Mouse (Mus musculus) limb, embryonic 14.5 days (tissue): ENCODE results near the gene Zdhhc23. TPM values are rescaled to one million over a fixed set of nuclear protein-coding genes. Genes with fewer than 3 reads are reported as not detected.

ENCODE experiments used
- ATAC-seq: fragments of 200-750 bp; cut with Nextera tagmentation; 2 replicates; pipeline ENCODE4 v1.8.0; 2017; ENCODE audit warnings: low read depth, moderate number of reproducible peaks, moderate TSS enrichment; ENCODE audit not compliant: low FRiP score
- DNase-seq: peaks from one replicate; pipeline ENCODE4 v3.0.0-alpha.2; 2015; ENCODE audit warnings: low spot score
- H3K27ac ChIP-seq: fragments of 300-500 bp; sonication (generic); replicated peaks from 2 replicates; pipeline ENCODE4 v1.5.1; 2014; ENCODE audit warnings: low read depth, mild to moderate bottlenecking, low read length, moderate library complexity, mixed read lengths
- H3K27me3 ChIP-seq: fragments of 300-500 bp; sonication (generic); 2 replicates; pipeline ENCODE4 v1.6.1; 2014; ENCODE audit warnings: low read length, mixed read lengths; ENCODE audit not compliant: control insufficient read depth, insufficient read depth
- H3K36me3 ChIP-seq: fragments of 300-500 bp; sonication (generic); 2 replicates; pipeline ENCODE4 v1.6.1; 2014; ENCODE audit warnings: mild to moderate bottlenecking, low read length, moderate library complexity, mixed read lengths; ENCODE audit not compliant: control insufficient read depth, insufficient read depth
- H3K4me1 ChIP-seq: fragments of 300-500 bp; sonication (generic); 2 replicates; pipeline ENCODE4 v1.6.1; 2014; ENCODE audit warnings: antibody characterized with exemption, low read length, mixed read lengths; ENCODE audit not compliant: control insufficient read depth, insufficient read depth
- H3K4me2 ChIP-seq: fragments of 300-500 bp; sonication (generic); replicated peaks from 2 replicates; pipeline ENCODE4 v1.6.1; 2014; ENCODE audit warnings: low read depth, mild to moderate bottlenecking, low read length, moderate library complexity; ENCODE audit not compliant: severe bottlenecking
- H3K4me3 ChIP-seq: fragments of 300-500 bp; sonication (generic); replicated peaks from 2 replicates; pipeline ENCODE4 v1.5.1; 2014; ENCODE audit warnings: low read length
- H3K9ac ChIP-seq: fragments of 300-500 bp; sonication (generic); 2 replicates; pipeline ENCODE4 v1.6.1; 2014; ENCODE audit warnings: mild to moderate bottlenecking, low read depth, low read length, moderate library complexity; ENCODE audit not compliant: severe bottlenecking
- H3K9me3 ChIP-seq: fragments of 300-500 bp; sonication (generic); 2 replicates; pipeline ENCODE4 v1.6.1; 2016; ENCODE audit warnings: low read length; ENCODE audit not compliant: control insufficient read depth
- POLR2A ChIP-seq: fragments of 200-500 bp; IDR thresholded peaks from 2 replicates; pipeline ENCODE4 v1.8.0; 2012; ENCODE audit warnings: inconsistent platforms, mild to moderate bottlenecking, moderate library complexity, borderline replicate concordance; ENCODE audit not compliant: insufficient read depth, insufficient read length; ENCODE audit errors: extremely low read depth
- WGBS: fragments of 180-500 bp; shearing (Covaris S2); extraction: QIAGEN DNeasy Blood & Tissue Kit; methylation state at CpG from one replicate; pipeline ENCODE4 v1.1.7; 2014; 5-methylcytosine and 5-hydroxymethylcytosine counted together
- polyA plus RNA-seq, 2 experiments: library from polyadenylated mRNA; depleted of rRNA in 1 of 2; stranded (reverse) in 1 of 2; unstranded in 1 of 2; fragments of >200 nt; fragmentation: Nextera tagmentation in 1 of 2; extraction: Ambion mirVana in 1 of 2; gene quantifications; 2 replicates each; pipeline versions ENCODE4 v1.2.1 to v1.2.3; 2012 to 2014

Zdhhc23 gene
- polyA plus RNA-seq, 2 experiments: 0.62 to 0.97 TPM

GRCm38 (mm10) chr16:43926341-43926859 is 53.2 kb downstream of the Zdhhc23 start, which contains the start of gene Qtrt2:
Gene Qtrt2 (minus strand): TSS chr16:43926809.
- no peak within 1 kb of the TSS for H3K4me2 ChIP-seq
- TF ChIP-seq POLR2A: no peak
- no peak within 1 kb of the TSS for H3K9ac ChIP-seq
- no peak for ATAC-seq
- no peaks in the 10 kb centered on the region for H3K27me3 ChIP-seq
- no peaks in the 10 kb centered on the region for H3K4me1 ChIP-seq
- DNase-seq: no peak
- no peaks in the 10 kb centered on the region for H3K9me3 ChIP-seq
- WGBS: 69% methylated on average over 6 of the region's 6 CpGs
- H3K36me3 ChIP-seq: no peaks in the 10 kb centered on the region
- no peak within 1 kb of the TSS for H3K27ac ChIP-seq
- H3K4me3 ChIP-seq: no peak within 1 kb of the TSS

GRCm38 (mm10) chr16:43925846-43926245 is 53.7 kb downstream of the Zdhhc23 start:
- no peak for ATAC-seq
- H3K9ac ChIP-seq: no peak overlapping the region
- H3K9me3 ChIP-seq: no peaks in the 10 kb centered on the region

GRCm38 (mm10) chr16:43925001-43925558 is 54.5 kb downstream of the Zdhhc23 start:
- H3K9me3 ChIP-seq: no peaks in the 10 kb centered on the region
- ATAC-seq (no peak), DNase-seq (no peak)
- no peak overlapping the region for H3K27ac ChIP-seq
- no peak overlapping the region for H3K9ac ChIP-seq
- H3K36me3 ChIP-seq: no peaks in the 10 kb centered on the region
- H3K4me3 ChIP-seq: no peak overlapping the region
- 69% methylated on average over 6 of the region's 6 CpGs for WGBS
- no peak overlapping the region for H3K4me2 ChIP-seq
- no peak for TF ChIP-seq POLR2A
- no peaks in the 10 kb centered on the region for H3K4me1 ChIP-seq
- no peaks in the 10 kb centered on the region for H3K27me3 ChIP-seq

More at GRCm38 (mm10) chr16:43925846-43926245, 53.7 kb downstream of the Zdhhc23 start:
- no peak overlapping the region for H3K4me3 ChIP-seq
- H3K4me2 ChIP-seq: no peak overlapping the region
- no peak for TF ChIP-seq POLR2A
- no peak overlapping the region for H3K27ac ChIP-seq
- DNase-seq: no peak
- 64% methylated on average over 1 of the region's 1 CpGs for WGBS
- H3K36me3 ChIP-seq: no peaks in the 10 kb centered on the region
- no peaks in the 10 kb centered on the region for H3K27me3 ChIP-seq
- H3K4me1 ChIP-seq: no peaks in the 10 kb centered on the region

- no peaks in the 10 kb centered on the region for H3K27me3 ChIP-seq
- H3K4me1 ChIP-seq: no peaks in the 10 kb centered on the region
- DNase-seq: no peak
- no peak overlapping the region for H3K27ac ChIP-seq
- H3K9ac ChIP-seq: no peak overlapping the region
- H3K36me3 ChIP-seq: no peaks in the 10 kb centered on the region
- no peak for ATAC-seq
- no peak overlapping the region for H3K4me3 ChIP-seq
- H3K4me2 ChIP-seq: no peak overlapping the region
- WGBS: 63% methylated on average over 3 of the region's 3 CpGs
- TF ChIP-seq POLR2A: no peak
- H3K9me3 ChIP-seq: no peaks in the 10 kb centered on the region
Measured at GRCm38 (mm10) chr16:43922630-43923029, 57.0 kb downstream of the Zdhhc23 start.

- Histone ChIP-seq H3K27ac (no peak overlapping the region), H3K27me3 (no peaks in the 10 kb centered on the region), H3K9ac (no peak overlapping the region), H3K4me2 (no peak overlapping the region), H3K9me3 (no peaks in the 10 kb centered on the region), H3K36me3 (no peaks in the 10 kb centered on the region), H3K4me1 (no peaks in the 10 kb centered on the region), H3K4me3 (no peak overlapping the region)
- no peak for TF ChIP-seq POLR2A
- WGBS: 59% methylated on average over 2 of the region's 2 CpGs
- DNase-seq (no peak), ATAC-seq (no peak)
Measured at GRCm38 (mm10) chr16:43922024-43922423, 57.6 kb downstream of the Zdhhc23 start.
